Mouse (Mus musculus) limb, embryonic 10.5 days (tissue): ENCODE data around the gene Cpa4. TPM values are rescaled to one million over a fixed set of nuclear protein-coding genes. Genes with fewer than 3 reads are reported as not detected.

Source experiments
- DNase-seq: peaks from one replicate; pipeline ENCODE4 v3.0.0-alpha.2; 2017; ENCODE audit warnings: low spot score
- H3K27ac ChIP-seq: fragments of 300-500 bp; sonication (generic); 2 replicates; pipeline ENCODE4 v1.5.1; 2016; ENCODE audit warnings: mild to moderate bottlenecking
- H3K27me3 ChIP-seq: fragments of 300-500 bp; sonication (generic); 2 replicates; pipeline ENCODE4 v1.6.1; 2016; ENCODE audit warnings: low read depth, mild to moderate bottlenecking; ENCODE audit not compliant: poor library complexity, severe bottlenecking
- H3K36me3 ChIP-seq: fragments of 300-500 bp; sonication (generic); 2 replicates; pipeline ENCODE4 v1.6.1; 2016; ENCODE audit warnings: mild to moderate bottlenecking, moderate library complexity
- H3K4me1 ChIP-seq: fragments of 300-500 bp; sonication (generic); 2 replicates; pipeline ENCODE4 v1.6.1; 2016
- H3K4me3 ChIP-seq: fragments of 300-500 bp; sonication (generic); 2 replicates; pipeline ENCODE4 v1.5.1; 2016; ENCODE audit warnings: mild to moderate bottlenecking, moderate library complexity
- H3K9me3 ChIP-seq: fragments of 300-500 bp; sonication (generic); replicated peaks from 2 replicates; pipeline ENCODE4 v1.6.1; 2016; ENCODE audit warnings: mild to moderate bottlenecking
- WGBS: fragments of 180-500 bp; shearing (Covaris S2); methylation state at CpG from one replicate; pipeline ENCODE4 v1.1.7; 2016; 5-methylcytosine and 5-hydroxymethylcytosine counted together
- polyA plus RNA-seq: library from polyadenylated mRNA; unstranded; fragments of >200 nt; fragmentation: Nextera tagmentation; extraction: Ambion mirVana; gene quantifications from 2 replicates; pipeline ENCODE4 v1.2.1, GENCODE M21; 2016

Gene Cpa4
- polyA plus RNA-seq, 1 experiment from 2014 or later = 1.4 TPM

DNA sequence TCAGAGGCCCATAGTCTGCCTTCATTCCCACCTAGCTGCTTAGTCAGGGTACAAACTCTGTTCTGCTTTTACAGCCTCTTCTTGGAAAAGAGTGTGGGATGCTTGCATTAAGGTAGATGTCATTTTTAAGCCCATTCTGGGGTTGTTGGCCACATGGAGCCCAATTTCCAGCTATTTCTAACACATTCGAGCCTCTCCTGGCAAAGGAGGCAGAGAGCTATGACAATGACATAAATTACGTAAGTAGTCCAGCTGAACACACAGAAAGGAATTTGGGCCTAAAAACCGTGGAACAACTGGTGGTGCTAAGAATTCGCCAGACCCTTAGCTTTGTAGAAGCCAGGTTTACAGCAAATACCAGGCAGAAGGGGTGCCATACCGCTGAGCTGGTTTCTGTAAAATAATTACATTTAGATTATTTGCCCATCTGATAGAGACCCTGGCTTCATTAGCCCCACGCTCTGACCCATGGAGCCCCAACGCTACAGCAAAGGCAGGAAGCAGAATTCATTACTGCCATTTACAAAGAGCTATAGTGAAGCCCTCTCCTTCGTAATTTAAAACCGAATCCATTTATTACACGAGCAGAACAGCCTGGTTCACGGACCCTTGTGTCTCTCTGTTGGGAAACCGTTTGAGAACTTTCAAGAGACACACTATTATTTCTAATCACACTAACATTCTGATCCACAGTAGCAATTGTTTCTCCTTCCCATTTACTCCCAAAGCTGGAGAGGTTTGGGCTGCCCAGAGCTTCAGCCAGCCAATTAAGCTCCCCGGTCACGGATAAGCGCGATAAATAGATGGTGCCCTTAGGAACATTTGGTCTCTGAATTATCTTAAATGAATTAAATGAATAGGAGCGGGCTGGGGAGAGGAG lies 12.0 kb downstream of the Cpa4 start:
- Histone ChIP-seq H3K4me1 (peaks cover 47% of the 10 kb centered on the region), H3K36me3 (no peaks in the 10 kb centered on the region), H3K9me3 (no peaks in the 10 kb centered on the region), H3K27me3 (no peaks in the 10 kb centered on the region), H3K27ac (peak overlapping the region; percentile 83), H3K4me3 (no peak overlapping the region)
- WGBS = 65% methylated on average over 17 of the region's 17 CpGs
- no peak for DNase-seq

- peak; percentile 55 for DNase-seq
- Histone ChIP-seq H3K9me3 (no peaks in the 10 kb centered on the region), H3K36me3 (no peaks in the 10 kb centered on the region), H3K4me1 (peaks cover 43% of the 10 kb centered on the region), H3K27ac (peak overlapping the region; percentile 83), H3K27me3 (no peaks in the 10 kb centered on the region), H3K4me3 (no peak overlapping the region)
- 38% methylated on average over 8 of the region's 8 CpGs for WGBS
These were observed 12.6 kb downstream of the Cpa4 start for GRCm38 (mm10) chr6:30580841-30581176.

DNA sequence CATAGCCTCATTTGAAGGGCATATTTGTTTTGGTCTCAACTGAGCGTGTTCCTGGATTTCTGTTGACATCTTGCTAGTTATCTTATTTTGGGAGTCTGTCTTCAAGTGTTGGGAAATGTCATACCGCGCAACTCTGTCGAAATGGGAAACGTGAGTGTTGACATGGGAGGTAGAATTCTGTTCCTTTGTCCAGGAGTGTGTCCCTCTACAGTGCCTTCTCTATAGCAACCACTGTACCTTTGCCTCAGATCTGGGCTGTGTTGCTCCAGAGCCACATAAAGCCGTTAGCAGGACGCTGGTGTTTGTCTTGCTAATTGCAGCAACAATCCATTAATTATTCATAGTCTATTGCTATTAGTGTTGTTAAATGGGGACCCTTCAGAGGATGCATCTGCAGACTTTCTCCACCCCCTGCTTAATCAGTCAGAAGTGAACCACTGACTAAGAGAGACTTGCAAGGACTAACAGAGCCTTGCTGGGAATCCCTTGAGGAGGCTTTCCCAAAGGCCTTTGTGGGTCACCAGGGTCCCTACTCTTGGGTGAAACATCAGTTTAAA lies 18.8 kb downstream of the Cpa4 start:
- WGBS = 69% methylated on average over 7 of the region's 7 CpGs
- Histone ChIP-seq H3K4me3 (no peak overlapping the region), H3K36me3 (no peaks in the 10 kb centered on the region), H3K4me1 (peaks cover 43% of the 10 kb centered on the region), H3K9me3 (no peaks in the 10 kb centered on the region), H3K27me3 (no peaks in the 10 kb centered on the region), H3K27ac (peak overlapping the region; percentile 61)
- DNase-seq = no peak

DNA sequence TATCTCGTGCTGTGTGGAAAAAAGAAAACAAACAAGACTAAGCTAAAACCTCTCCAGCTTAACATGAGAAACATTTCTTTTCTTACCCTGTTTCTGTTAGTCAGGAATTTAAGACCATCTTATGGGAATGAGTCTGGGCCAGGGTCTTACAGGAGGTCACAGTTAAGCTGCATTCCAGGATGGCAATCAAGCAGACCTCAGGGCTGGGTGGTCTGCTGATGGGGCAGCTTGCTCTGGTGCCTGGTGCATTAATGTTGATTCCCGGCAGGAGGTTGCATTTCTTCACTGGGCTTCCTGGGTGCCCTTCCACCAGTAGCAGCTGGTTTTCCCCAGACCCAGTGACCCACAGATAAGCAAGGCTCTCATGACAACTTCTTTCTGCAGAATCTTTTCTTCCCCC lies 21.6 kb downstream of the Cpa4 start:
- DNase-seq = no peak
- H3K27me3 ChIP-seq = no peaks in the 10 kb centered on the region
- H3K4me1 ChIP-seq = peaks cover 55% of the 10 kb centered on the region
- peak overlapping the region; percentile 77 for H3K27ac ChIP-seq
- no peaks in the 10 kb centered on the region for H3K9me3 ChIP-seq
- H3K36me3 ChIP-seq = no peaks in the 10 kb centered on the region
- no peak overlapping the region for H3K4me3 ChIP-seq
- WGBS = 13% methylated on average over 2 of the region's 2 CpGs

- peaks cover 72% of the 10 kb centered on the region for H3K4me1 ChIP-seq
- H3K27me3 ChIP-seq = no peaks in the 10 kb centered on the region
- H3K4me3 ChIP-seq = no peak overlapping the region
- peak overlapping the region; percentile 63 for H3K27ac ChIP-seq
- 8% methylated on average over 5 of the region's 5 CpGs for WGBS
- no peaks in the 10 kb centered on the region for H3K9me3 ChIP-seq
- H3K36me3 ChIP-seq = no peaks in the 10 kb centered on the region
- peak; percentile 60 for DNase-seq
These were observed 23.8 kb downstream of the Cpa4 start for GRCm38 (mm10) chr6:30591851-30592404.

DNA sequence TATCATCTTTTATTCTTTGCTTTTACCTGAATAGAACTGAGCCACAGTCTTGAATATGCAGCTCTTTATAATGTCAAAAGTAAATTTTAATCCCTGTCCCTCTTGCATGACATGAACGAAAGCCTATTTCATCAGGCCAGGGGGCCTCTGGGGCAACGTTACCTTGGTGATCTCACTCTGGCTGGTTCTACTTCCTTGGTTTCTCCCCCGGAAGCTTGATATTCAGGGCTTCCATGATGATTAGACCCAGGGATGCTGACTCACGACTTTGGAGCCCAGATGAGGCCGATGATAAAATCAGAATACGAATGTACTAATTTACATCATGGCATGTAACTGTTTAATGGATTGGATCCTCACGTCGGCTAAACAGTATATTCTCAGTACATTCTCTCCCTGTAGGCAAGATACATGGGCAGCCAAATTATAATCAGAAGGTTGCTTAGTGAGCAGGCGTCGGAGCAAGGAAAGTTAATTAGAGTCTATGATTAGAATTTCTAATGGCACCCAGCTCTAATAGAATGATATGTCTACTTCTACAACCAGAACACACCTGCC lies 24.3 kb downstream of the Cpa4 start:
- Histone ChIP-seq H3K27ac (peak overlapping the region; percentile 63), H3K9me3 (no peaks in the 10 kb centered on the region), H3K4me3 (no peak overlapping the region), H3K36me3 (no peaks in the 10 kb centered on the region), H3K27me3 (no peaks in the 10 kb centered on the region), H3K4me1 (peaks cover 72% of the 10 kb centered on the region)
- no peak for DNase-seq
- WGBS = 55% methylated on average over 10 of the region's 10 CpGs

GRCm38 (mm10) chr6:30594364-30594763 lies 26.2 kb downstream of the Cpa4 start:
- H3K9me3 ChIP-seq = no peaks in the 10 kb centered on the region
- DNase-seq = no peak
- H3K4me1 ChIP-seq = peaks cover 76% of the 10 kb centered on the region
- 56% methylated on average over 7 of the region's 7 CpGs for WGBS
- no peaks in the 10 kb centered on the region for H3K36me3 ChIP-seq
- no peak overlapping the region for H3K4me3 ChIP-seq
- peak overlapping the region; percentile 53 for H3K27ac ChIP-seq
- H3K27me3 ChIP-seq = no peaks in the 10 kb centered on the region

DNA sequence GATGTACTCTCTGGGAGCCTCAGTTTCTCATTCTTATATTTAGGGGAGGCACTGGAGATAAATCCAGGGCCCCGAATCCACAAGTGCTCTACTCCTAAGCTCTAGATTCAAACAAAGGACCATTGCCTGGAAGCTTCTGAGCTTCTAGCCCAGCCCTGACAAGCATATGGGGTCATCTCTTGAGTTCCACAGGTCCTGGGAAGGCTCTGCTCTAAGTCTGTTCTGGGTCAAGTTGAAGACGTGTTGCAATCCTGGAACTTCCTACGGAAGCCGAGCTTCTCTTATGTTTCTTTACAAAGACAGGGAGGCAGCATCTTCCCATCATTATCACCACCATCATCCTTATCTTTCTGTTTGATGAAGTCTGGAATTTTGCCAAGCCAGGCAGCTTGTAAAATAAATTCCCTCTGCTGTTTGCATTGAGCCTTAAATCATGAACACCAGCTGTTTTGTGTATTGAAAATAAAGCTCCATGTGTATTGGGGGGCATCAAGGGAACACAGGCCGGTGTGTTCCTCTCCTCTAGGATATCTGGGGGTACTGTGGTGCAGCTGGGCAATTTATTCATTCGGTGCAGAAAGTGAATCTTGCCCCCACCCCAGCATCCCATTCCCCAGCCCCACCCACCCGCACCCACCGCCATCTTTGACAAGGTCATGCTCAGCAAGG lies 28.2 kb downstream of the Cpa4 start:
- Histone ChIP-seq H3K36me3 (no peaks in the 10 kb centered on the region), H3K27ac (peak overlapping the region; percentile 71), H3K27me3 (no peaks in the 10 kb centered on the region), H3K4me1 (peaks cover 65% of the 10 kb centered on the region), H3K9me3 (no peaks in the 10 kb centered on the region), H3K4me3 (no peak overlapping the region)
- DNase-seq = no peak
- 86% methylated on average over 8 of the region's 8 CpGs for WGBS

DNA sequence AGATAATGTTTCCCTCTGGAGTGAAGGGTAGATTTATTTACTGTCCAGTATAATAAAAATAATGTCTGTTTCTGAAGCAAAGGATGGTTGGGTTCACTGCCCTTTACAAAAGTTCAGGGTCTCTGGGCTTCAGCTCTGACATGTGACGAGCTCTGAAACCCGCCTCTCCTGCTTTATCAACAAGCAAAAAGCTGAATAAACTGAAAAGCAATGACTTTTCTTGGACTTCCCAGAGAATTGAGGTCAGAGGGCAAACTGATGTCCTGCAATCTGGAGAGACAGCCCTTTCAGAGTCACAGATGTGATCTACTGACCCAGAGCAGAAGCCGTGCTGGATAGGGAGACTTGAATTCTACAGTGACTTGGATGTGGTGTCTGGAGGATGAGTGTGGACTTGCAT lies 31.9 kb downstream of the Cpa4 start:
- Histone ChIP-seq H3K4me1 (peaks cover 60% of the 10 kb centered on the region), H3K4me3 (no peak overlapping the region), H3K36me3 (no peaks in the 10 kb centered on the region), H3K27ac (0 out of 2 replicates have a peak overlapping the region, but pooled peaks have one; percentile 19), H3K27me3 (no peaks in the 10 kb centered on the region), H3K9me3 (no peaks in the 10 kb centered on the region)
- 52% methylated on average over 3 of the region's 3 CpGs for WGBS
- DNase-seq = no peak

- DNase-seq = no peak
These were observed 32.8 kb downstream of the Cpa4 start for GRCm38 (mm10) chr6:30600995-30601394.

DNA sequence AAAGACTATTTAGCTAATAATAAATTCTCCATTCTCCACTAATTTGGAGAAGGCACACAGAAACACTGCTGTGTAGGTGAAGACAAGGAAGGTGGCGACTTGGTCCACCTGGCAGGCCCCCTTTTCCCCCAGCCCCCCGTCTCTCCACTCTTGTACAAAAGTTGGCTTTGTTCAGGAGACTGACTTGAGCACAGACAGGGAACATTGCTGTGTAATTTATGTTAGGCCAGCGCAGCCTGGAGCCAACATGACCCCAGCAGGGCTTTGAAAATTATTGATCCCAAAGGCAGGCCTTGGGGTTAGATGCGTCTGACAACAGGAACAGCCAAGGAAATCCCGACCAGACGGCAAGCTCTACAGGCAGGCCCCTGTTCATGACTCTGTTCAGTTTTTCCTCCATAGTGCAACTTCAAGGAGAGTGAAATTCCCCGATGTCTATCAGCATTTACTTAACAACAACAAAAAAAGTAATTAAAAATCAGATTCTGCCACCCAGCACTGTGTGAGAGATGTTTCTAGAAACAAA lies 36.2 kb downstream of the Cpa4 start:
- Histone ChIP-seq H3K4me1 (peaks cover 48% of the 10 kb centered on the region), H3K36me3 (no peaks in the 10 kb centered on the region), H3K27ac (peak overlapping the region; percentile 80), H3K4me3 (no peak overlapping the region), H3K27me3 (no peaks in the 10 kb centered on the region), H3K9me3 (no peaks in the 10 kb centered on the region)
- WGBS = 28% methylated on average over 7 of the region's 7 CpGs
- DNase-seq = peak; percentile 59

More at GRCm38 (mm10) chr6:30600995-30601394, 32.8 kb downstream of the Cpa4 start:
- Histone ChIP-seq H3K4me3 (no peak overlapping the region), H3K27ac (no peak overlapping the region), H3K9me3 (no peaks in the 10 kb centered on the region), H3K4me1 (peaks cover 60% of the 10 kb centered on the region), H3K36me3 (no peaks in the 10 kb centered on the region), H3K27me3 (no peaks in the 10 kb centered on the region)
- WGBS = 90% methylated on average over 1 of the region's 1 CpGs

GRCm38 (mm10) chr6:30605111-30605510 lies 36.9 kb downstream of the Cpa4 start:
- peak overlapping the region; percentile 80 for H3K27ac ChIP-seq
- no peaks in the 10 kb centered on the region for H3K9me3 ChIP-seq
- DNase-seq = no peak
- WGBS = 87% methylated on average over 4 of the region's 4 CpGs
- peaks cover 43% of the 10 kb centered on the region for H3K4me1 ChIP-seq
- no peak overlapping the region for H3K4me3 ChIP-seq
- H3K27me3 ChIP-seq = no peaks in the 10 kb centered on the region
- no peaks in the 10 kb centered on the region for H3K36me3 ChIP-seq
